Mouse (Mus musculus) C2C12 (cell line): Measurements from ENCODE around the gene Gm28490. TPM values are rescaled to one million over a fixed set of nuclear protein-coding genes. Genes with fewer than 3 reads are reported as not detected.
"Not testable (repeated sequence)": the region's sequence is repeated elsewhere in the genome, so short reads cannot be mapped to it uniquely, and the experiment has no call there.

ENCODE experiments used
- H3K27me3 ChIP-seq: one replicate; pipeline ENCODE4 v1.6.1; 2011; ENCODE audit not compliant: control insufficient read depth, insufficient read depth, insufficient read length
- H3K36me3 ChIP-seq: one replicate; pipeline ENCODE4 v1.6.1; 2011; ENCODE audit not compliant: control insufficient read depth, insufficient read depth
- H3K4me3 ChIP-seq: one replicate; pipeline ENCODE4 v1.5.1; 2011; ENCODE audit warnings: mild to moderate bottlenecking, control low read depth; ENCODE audit not compliant: poor library complexity, insufficient read depth, severe bottlenecking
- H3K79me2 ChIP-seq: one replicate; pipeline ENCODE4 v1.6.1; 2011; ENCODE audit not compliant: control insufficient read depth, insufficient read depth
- H3K79me3 ChIP-seq: one replicate; pipeline ENCODE4 v1.6.1; 2011; ENCODE audit warnings: low read depth, control low read depth
- H3ac ChIP-seq: one replicate; pipeline ENCODE3; 2011; ENCODE audit warnings: low read depth; ENCODE audit not compliant: control insufficient read depth, insufficient read length
- long read RNA-seq, 2 experiments: library from polyadenylated mRNA; unstranded; transcript quantifications; one replicate each; pipeline ENCODE4 v2.0.0; 2019 to 2020
- polyA plus RNA-seq: library from polyadenylated mRNA; unstranded; fragments of >200 nt; fragmentation: generic; extraction: Trizol; gene quantifications from one replicate; pipeline ENCODE4 v1.2.1, GENCODE M21; 2012; ENCODE audit warnings: missing spikeins

Gm28490 gene
- polyA plus RNA-seq: not detected
- long read RNA-seq, experiment 1: 0 reads
- long read RNA-seq, experiment 2: 0 reads

- not testable (repeated sequence) for H3K79me3 ChIP-seq, H3K4me3 ChIP-seq, H3K79me2 ChIP-seq, H3ac ChIP-seq, H3K27me3 ChIP-seq, H3K36me3 ChIP-seq
Measured at GRCm38 (mm10) chrY:31634656-31635055, at the start of gene Gm28490. Gene Gm28490, minus strand, starts transcription at chrY:31634756.
